Mouse (Mus musculus): ENCODE results near the gene Erg.

Gene Erg

DNA sequence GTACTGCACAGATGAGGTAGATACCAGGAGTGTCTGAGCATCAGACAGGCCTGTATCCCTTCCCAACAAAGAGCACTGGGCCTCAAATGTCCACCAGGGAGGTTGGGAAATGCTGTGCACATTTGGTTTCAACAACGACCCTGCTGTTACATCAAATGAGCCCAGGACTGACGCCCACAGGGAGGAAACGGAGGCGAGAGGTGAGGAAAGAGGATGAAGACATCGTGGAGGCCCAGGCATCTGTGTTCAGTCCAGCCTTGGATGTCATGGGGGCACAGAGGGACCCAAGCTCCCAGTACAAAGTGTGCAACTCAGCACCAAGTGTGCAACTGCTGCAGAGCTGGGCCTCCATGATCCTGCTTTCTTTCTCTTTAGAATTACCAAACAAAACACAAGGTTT is 236.6 kb downstream of the Erg start:
- no peak for DNase-seq (ENCODE audit: extremely low spot score)

DNA sequence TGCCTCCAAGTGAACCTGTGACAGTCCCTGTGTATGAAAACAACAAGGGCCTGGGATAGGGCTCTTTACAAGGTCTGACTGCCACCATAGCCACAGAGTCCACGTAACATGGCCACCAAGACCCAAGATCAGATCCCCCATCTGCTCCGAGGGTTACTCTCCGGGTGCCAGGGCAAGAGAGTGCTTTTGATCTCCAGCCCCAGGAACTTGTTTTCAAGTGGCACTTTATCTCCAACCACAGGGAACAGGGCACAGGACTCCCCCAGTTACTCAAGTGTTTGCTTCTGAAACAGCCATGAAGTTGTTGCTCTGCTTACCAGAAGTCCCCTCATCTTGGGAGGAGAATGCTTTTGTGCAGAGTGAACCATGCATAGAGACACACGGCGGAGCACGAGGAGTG is 237.0 kb downstream of the Erg start:
- DNase-seq (ENCODE audit: extremely low spot score) = no peak

DNA sequence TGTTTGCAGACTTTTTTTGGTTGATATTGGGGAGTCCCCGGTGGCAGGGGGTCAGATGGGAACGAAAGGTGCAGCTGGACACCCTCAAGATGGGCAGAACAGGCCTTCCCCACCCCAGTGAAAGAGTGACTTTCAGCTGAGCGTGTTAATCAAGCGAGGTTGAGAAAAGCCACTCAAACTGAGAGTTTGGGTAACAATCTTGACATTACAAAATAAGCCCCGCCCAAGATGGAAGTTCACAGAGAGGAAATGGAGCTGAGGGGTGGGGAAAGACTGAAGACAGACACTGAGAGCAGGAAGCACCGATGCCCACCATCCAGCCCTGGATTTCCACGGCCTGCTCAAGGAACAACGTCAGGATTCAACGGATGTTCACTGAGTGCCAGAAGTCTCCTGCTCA is 237.8 kb downstream of the Erg start:
- no peak for DNase-seq (ENCODE audit: extremely low spot score)

DNA sequence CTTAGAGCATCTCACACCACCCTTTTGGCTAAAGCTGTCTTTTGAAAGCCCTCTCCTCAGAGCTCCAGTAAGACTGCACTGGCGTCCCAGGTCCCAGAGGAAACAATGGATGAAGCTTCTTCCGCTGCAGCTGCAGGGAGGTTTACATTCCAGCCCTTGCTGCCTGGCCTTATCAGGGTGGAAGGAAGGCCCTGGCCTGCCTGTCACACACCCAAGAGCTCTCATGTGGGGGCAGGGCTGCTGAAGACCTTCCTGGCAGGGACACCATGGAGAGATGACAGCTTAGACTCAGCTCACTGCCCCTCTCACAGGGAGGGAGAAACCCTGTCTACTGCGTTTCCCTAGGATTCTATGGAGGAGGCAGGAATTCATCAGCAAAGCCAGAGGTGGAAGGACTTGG is 239.2 kb downstream of the Erg start:
- peak; percentile 25 for DNase-seq (ENCODE audit: extremely low spot score)

DNA sequence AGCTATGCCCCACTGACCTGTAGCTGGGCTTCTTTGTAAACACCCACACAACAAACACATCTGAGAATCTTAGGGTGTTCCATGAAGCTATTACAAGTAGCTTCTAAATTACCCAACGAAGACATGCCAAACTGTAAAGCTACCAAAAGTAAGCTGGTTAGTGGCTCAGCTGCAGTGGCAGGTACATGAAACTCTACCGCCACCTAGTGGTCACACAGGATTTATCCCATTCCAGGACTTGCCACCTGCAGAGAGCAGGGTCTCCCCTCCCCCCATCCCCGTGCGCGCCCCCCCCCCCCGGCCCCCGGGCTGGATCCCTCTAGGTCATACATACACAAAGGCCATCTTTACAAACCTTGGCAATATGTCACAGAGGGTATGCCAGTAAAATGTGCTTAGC is 240.5 kb downstream of the Erg start:
- peak; percentile 79 for DNase-seq (ENCODE audit: extremely low spot score)

DNA sequence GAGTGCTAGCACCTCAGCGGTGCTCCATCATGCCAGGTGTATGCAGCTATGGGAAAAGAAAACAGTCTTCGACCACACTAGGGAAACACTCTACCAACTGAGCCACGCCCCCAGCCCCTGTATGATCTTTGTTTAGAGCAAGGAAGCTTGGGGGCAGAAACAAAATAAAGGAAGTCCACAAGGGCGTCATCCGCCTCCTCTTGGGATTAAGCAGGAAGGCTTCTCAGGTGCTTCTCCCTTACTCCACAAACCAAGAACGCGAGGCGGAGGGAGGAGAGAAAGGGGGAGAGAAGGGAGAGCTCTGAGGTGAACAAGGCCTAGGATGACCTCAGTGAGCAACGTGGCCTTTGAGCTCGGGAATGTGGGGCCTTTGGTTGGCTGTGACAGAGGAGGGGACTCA is 241.4 kb downstream of the Erg start:
- DNase-seq (ENCODE audit: extremely low spot score) = no peak

DNA sequence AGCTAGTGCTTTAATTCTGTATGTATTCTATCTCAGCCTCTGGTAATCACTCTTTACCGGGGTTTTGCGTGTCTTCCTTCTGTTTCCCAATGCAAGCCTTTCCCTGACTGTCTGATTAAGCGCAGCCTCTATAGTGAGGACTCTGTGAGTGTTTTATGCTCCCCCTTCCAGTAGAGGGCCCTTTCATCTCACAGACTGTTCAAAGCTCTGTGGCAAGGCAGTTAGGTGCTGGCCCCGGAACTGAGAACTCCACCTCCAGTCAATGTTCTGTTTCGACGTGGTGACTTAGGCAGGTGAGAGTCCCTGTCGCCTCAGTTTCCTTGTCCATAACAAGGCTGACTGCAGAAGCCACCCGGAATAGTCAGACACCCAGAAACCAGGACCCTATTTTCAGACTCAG is 244.4 kb downstream of the Erg start:
- DNase-seq (ENCODE audit: extremely low spot score) = no peak

DNA sequence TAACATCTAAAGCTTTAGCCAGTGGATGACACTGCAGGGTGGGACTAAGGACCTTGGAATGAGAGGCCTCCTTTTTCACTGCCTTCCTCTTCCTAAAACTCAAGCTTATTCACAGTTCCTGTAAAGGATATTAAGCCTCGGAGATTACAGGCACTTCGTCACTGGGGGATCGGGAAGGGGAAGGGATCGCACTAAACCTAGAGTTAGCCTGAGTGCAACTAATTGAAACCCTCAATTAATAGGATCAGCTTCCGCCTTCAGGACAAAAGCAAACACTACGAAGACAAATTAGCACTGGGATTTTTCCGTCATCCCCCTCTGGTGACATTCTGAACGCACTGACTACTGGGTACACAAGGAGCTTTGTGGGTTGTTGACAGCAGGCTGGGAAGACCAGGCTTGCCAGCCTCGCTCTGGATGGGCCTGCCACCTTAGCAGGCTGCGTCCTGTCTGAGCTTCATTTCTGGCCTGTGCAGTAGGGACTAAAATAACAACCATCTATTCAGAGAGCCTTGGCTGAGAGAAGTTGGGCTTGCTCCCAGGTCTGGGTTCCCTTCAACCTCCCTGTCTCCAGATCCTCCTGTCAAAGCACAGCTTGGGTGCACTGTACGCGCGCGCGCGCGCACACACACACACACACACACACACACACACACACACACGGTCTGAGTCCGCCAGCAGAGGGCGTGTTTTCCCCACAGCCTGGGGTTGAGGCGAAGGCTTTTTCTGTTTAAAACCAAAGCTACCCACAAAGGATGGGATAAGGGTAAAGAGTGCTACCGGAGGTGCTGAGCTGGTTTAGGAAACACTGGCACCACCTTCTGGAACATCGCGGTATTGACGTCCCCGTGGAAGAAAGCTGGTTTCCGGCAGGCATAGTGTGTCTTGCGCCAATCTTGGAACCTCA is 245.3 kb downstream of the Erg start:
- DNase-seq (ENCODE audit: extremely low spot score) = peak; percentile 77

DNA sequence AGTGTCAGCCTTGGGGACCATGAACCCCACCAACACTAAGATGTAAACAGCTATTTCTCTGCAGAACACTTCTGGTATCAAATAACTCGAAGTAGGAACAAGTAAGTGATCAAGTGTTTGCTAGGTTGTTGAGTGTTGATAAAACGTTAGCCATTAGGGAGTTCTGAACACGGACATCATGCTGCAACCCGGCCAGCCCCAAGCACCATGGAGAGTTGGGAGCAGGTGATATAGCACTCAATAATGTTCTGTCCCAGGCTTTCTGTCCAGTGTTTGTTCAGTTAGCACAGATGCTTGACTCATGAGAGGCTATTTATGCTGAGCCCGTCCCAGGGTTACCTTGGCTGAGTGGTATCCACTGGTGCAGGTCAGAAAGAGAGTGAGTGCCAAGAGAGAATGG is 254.2 kb downstream of the Erg start:
- no peak for DNase-seq (ENCODE audit: extremely low spot score)

DNA sequence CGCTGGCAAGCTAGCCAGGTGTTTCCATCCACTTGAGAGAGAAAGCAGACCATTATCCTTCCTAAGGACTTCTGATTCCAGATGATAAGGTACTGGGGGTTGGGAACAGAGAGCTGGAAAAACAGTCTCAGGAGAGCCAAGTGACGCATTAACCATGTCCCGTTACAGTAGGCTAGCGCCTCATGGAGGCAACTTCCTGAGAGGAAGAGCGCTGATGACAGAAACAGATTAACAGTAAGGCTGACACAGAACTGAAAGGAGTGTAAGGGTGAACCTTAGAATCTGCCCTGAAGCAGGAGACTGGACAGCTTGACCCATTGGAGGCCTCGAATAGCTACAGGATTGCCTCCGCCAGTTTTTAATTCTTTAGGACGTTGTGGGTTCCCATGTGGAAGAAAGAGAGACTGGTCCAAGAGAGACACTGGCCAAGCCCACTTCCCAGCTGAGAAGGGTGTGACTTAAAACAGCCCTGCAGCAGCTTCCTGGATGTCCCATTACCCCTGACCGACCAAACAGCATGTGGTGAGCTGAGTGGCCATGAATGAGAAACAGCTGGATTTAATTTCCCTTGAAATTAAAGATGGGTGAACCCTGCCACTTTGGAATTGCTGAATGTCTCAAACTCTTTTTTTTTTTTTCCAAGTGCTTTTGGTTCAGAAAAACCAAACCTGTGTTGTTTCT is 264.3 kb downstream of the Erg start:
- DNase-seq (ENCODE audit: extremely low spot score) = peak; percentile 47

Data from embryo, embryonic 9.5 days (tissue).